Mouse (Mus musculus): ENCODE data around the gene Dcdc2a.

- TF ChIP-seq CTCF (IDR thresholded peaks at IDR 0.05; ENCODE audit: extremely low read depth, insufficient read length, insufficient replicate concordance, low read depth, low read length), result no peak
- no peak for TF ChIP-seq POLR2A (IDR thresholded peaks at IDR 0.05; ENCODE audit: low read depth, low read length)
Observed at GRCm38 (mm10) chr13:25220186-25220787, 164.5 kb downstream of the Dcdc2a start.

Measured in small intestine, adult 2 months (tissue).